ENCODE assay signal across 21 mouse cellular contexts in genomic region chr1:181424922-181425321, GRCm38 (mm10).
"Had no signal": no experiment of that assay in that cellular context is flagged by ENCODE, and none has a peak within 500 bp of the region (broad histone marks: within the 10 kb centered on the region; RNA-seq: fewer than 3 reads in every experiment).

No protein-coding gene starts in this region.

- H3K27ac ChIP-seq: kidney, postnatal 0 days; layer of hippocampus, adult 2 months; limb, embryonic 10.5 days; limb, embryonic 13.5 days; liver, embryonic 12.5 days; liver, embryonic 15.5 days; lung, embryonic 15.5 days; neural tube, embryonic 13.5 days had no signal

- H3K4me3 ChIP-seq: layer of hippocampus, adult 2 months; limb, embryonic 10.5 days; limb, embryonic 13.5 days; liver, embryonic 12.5 days; liver, embryonic 15.5 days; lung, embryonic 15.5 days; megakaryocyte, embryonic 14.5 days; neural tube, embryonic 13.5 days had no signal

- H3K27me3 ChIP-seq: liver, embryonic 15.5 days; lung, embryonic 15.5 days; neural tube, embryonic 13.5 days had no signal

- H3K9ac ChIP-seq: limb, embryonic 13.5 days; liver, embryonic 12.5 days; liver, embryonic 15.5 days; lung, embryonic 15.5 days; neural tube, embryonic 13.5 days had no signal

- H3K4me1 ChIP-seq: liver, embryonic 12.5 days; liver, embryonic 15.5 days had no signal

- H3K4me2 ChIP-seq: limb, embryonic 13.5 days; liver, embryonic 12.5 days; liver, embryonic 15.5 days; lung, embryonic 15.5 days; midbrain, embryonic 11.5 days; neural tube, embryonic 13.5 days had no signal

- ATAC-seq: inflammation-experienced regulatory T-cells, adult 6 months; liver, embryonic 12.5 days had no signal

- H3K9me3 ChIP-seq: limb, embryonic 10.5 days; limb, embryonic 13.5 days; liver, embryonic 12.5 days; liver, embryonic 15.5 days; lung, embryonic 15.5 days; megakaryocyte, embryonic 14.5 days; neural tube, embryonic 13.5 days had no signal

- DNase-seq: kidney, adult 18-20 months; kidney, postnatal 25 days; layer of hippocampus, adult 9-11 months; liver; lung, adult 18-20 months; lung, postnatal 10 days; lung, postnatal 36 days; midbrain, embryonic 14.5 days; right cerebral cortex, postnatal 4 days; thymus, postnatal 25 days had no signal

- H3K36me3 ChIP-seq: limb, embryonic 10.5 days; limb, embryonic 13.5 days; liver, embryonic 12.5 days; liver, embryonic 15.5 days; lung, embryonic 15.5 days; neural tube, embryonic 13.5 days had no signal
